Mouse (Mus musculus): ENCODE results near the gene Trak1.

DNA sequence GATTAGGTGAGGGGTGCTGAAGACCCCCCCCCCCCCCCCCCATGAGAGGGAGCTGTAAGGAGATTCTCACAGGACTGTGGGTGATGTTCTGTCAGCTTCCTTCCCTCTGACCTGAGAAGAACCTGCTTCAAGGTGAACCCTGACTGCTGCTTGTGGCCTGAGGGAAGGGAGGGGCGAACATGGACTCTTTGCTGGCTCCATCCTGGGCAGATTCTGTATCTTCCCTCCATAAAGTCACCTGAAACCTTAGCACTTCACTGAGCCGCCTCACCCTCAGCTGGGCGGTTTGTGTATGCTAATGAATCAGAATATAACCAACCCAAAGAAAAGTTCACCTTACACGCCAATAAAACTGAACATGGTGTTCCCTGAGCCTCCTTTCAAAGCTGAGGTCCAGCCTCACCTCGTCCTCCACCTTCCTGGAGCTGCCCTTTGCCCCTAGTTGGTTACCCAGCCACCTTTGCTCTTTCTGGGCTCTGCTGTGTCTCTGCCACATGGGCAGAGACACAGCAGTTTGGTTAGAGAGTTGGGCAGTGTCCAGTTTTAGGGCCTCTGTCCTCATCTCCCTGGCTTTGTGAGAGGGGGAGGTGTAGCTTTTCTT is 45.3 kb downstream of the Trak1 start:
- TF ChIP-seq POLR2A (IDR thresholded peaks at IDR 0.05; ENCODE audit: extremely low read depth, insufficient read depth, low read length) (no peak), CTCF (IDR thresholded peaks at IDR 0.05; ENCODE audit: low read depth, low read length) (no peak)
